Comparison of ENCODE assay signal across 8 mouse cellular contexts in genomic region chr11:66526046-66526980, GRCm38 (mm10). TPM values are rescaled to one million over a fixed set of nuclear protein-coding genes. Genes with fewer than 3 reads are reported as not detected.
DNase-seq lines count a peak whose midpoint lies in the region; ATAC-seq lines count a peak whose summit lies in the region.

No protein-coding gene starts in this region.

- ATAC-seq in granulocyte monocyte progenitor cell, adult 5-6 weeks (replicated peaks; ENCODE audit: poor library complexity, severe bottlenecking): peak; percentile 42

- DNase-seq in left cerebral cortex, adult 18-20 months (ENCODE audit: low spot score in 2 of 2): peak; percentile 48 to 64
- no peak for DNase-seq in left cerebral cortex, adult 11 months (ENCODE audit: low spot score)
- peak; percentile 43 for DNase-seq in layer of hippocampus, adult 9-11 months
- DNase-seq in lung, postnatal 14 days: peak; percentile 8
- peak; percentile 59 for DNase-seq in right cerebral cortex, postnatal 4 days
- no peak for DNase-seq in thymus, postnatal 0 days (ENCODE audit: low spot score)

- H3K4me3 ChIP-seq in brown adipose tissue, adult 24 weeks (ENCODE audit: insufficient read depth, low read depth, low read length): peak overlapping the region; percentile 54

- no peaks in the 10 kb centered on the region for H3K4me1 ChIP-seq in brown adipose tissue, adult 24 weeks (ENCODE audit: control insufficient read depth, insufficient read depth, insufficient read length, low read length)

- H3K27ac ChIP-seq in brown adipose tissue, adult 24 weeks (replicated peaks; ENCODE audit: low read depth, low read length): no peak overlapping the region

RNA-seq across cellular contexts. Expression of gene Shisa6, which starts 0.5 kb away (rescaled TPM):
- 10 to 100 TPM; 16.8 to 21.6 TPM for total RNA-seq in left cerebral cortex, adult 18-20 months (2021)
- polyA plus RNA-seq in brown adipose tissue, adult 24 weeks (2012; ENCODE audit: insufficient read depth, insufficient read length, missing spikeins): not detected in 2 replicates
- total RNA-seq in granulocyte monocyte progenitor cell, adult 5-6 weeks (2014; fragmentation: Nextera tagmentation): not detected in 2 replicates
- not detected in 2 replicates for total RNA-seq in granulocyte monocyte progenitor cell, adult 5-6 weeks (2017)
- 0.23 and 0.24 TPM in 2 replicates for polyA plus RNA-seq in thymus, postnatal 0 days (2015; fragmentation: Nextera tagmentation; extraction: Ambion mirVana)

Comparison
In these comparisons a context has a peak if more than half of its experiments do, and no peak if none do; other contexts are left out.
1. DNase-seq: peak in left cerebral cortex, adult 18-20 months (2 of 2), layer of hippocampus, adult 9-11 months (single experiment), lung, postnatal 14 days (single experiment) and right cerebral cortex, postnatal 4 days (single experiment); none in left cerebral cortex, adult 11 months (single experiment) and thymus, postnatal 0 days (single experiment).
2. RNA of gene Shisa6, which starts 0.5 kb away (total RNA-seq): 16.8 to 21.6 TPM in left cerebral cortex, adult 18-20 months; not detected in granulocyte monocyte progenitor cell, adult 5-6 weeks; every median in the first group is over 10 times any median in the second.